Mouse (Mus musculus): ENCODE data around the gene Nos1ap. TPM values are rescaled to one million over a fixed set of nuclear protein-coding genes. Genes with fewer than 3 reads are reported as not detected.

Gene Nos1ap
- polyA plus RNA-seq, 1 experiment from 2014 or later = 6.0 TPM

DNA sequence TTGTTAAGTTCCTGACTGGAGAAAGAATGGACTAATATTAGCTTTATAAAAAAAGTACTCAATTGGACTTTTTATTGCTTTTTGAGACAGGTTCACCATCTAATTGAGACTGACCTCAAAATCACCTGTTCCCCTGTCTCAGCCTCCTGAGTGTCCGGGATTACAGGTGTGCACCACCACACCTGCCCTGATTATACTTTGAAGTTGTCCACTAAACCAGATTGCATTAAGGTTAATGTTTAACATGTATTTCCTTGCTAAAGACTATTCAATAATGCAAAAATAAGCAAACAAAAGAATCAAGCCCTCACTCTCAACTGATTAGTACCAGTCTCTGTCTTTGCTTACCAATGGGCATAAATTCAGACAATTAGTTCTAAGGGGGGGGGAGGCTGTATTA lies 74.2 kb downstream of the Nos1ap start:
- peak overlapping the region; percentile 70 for H3K27ac ChIP-seq (ENCODE audit: low read depth)

GRCm38 (mm10) chr1:170514226-170514625 lies 75.4 kb downstream of the Nos1ap start:
- Histone ChIP-seq H3K36me3 (replicated peaks; ENCODE audit: insufficient read depth, low read length) (0 out of 2 replicates have a peak, but pooled peaks cover 4% of the 10 kb centered on the region), H3K27ac (ENCODE audit: low read depth) (0 out of 2 replicates have a peak overlapping the region, but pooled peaks have one; percentile 70), H3K27me3 (ENCODE audit: insufficient read depth, low read length) (no peaks in the 10 kb centered on the region), H3K9ac (replicated peaks) (no peak overlapping the region), H3K4me1 (ENCODE audit: insufficient read depth) (peaks cover 11% of the 10 kb centered on the region), H3K4me2 (ENCODE audit: low read depth, low read length) (no peak overlapping the region), H3K4me3 (ENCODE audit: low read depth, low read length) (no peak overlapping the region), H3K9me3 (ENCODE audit: low read length) (no peaks in the 10 kb centered on the region)
- TF ChIP-seq CTCF (IDR thresholded peaks at IDR 0.05; ENCODE audit: low read depth) (no peak), EP300 (IDR thresholded peaks at IDR 0.05; ENCODE audit: low read depth) (no peak)
- 88% methylated on average over 12 of the region's 12 CpGs for WGBS (ENCODE audit: insufficient replicate concordance)
- ATAC-seq = no peak
- no peak for DNase-seq

More for the DNA sequence above, 74.2 kb downstream of the Nos1ap start:
- H3K9me3 ChIP-seq (ENCODE audit: low read length) = no peaks in the 10 kb centered on the region
- TF ChIP-seq EP300 (IDR thresholded peaks at IDR 0.05; ENCODE audit: low read depth) (no peak), CTCF (IDR thresholded peaks at IDR 0.05; ENCODE audit: low read depth) (no peak)
- no peak overlapping the region for H3K9ac ChIP-seq (replicated peaks)
- no peak overlapping the region for H3K4me2 ChIP-seq (ENCODE audit: low read depth, low read length)
- peaks cover 13% of the 10 kb centered on the region for H3K4me1 ChIP-seq (ENCODE audit: insufficient read depth)
- ATAC-seq = peak; percentile 12; the same call in 1 of the 2 replicates
- no peaks in the 10 kb centered on the region for H3K27me3 ChIP-seq (ENCODE audit: insufficient read depth, low read length)
- no peak for DNase-seq
- H3K4me3 ChIP-seq (ENCODE audit: low read depth, low read length) = no peak overlapping the region
- 0 out of 2 replicates have a peak, but pooled peaks cover 4% of the 10 kb centered on the region for H3K36me3 ChIP-seq (replicated peaks; ENCODE audit: insufficient read depth, low read length)
- WGBS (ENCODE audit: insufficient replicate concordance) = 50% methylated on average over 1 of the region's 1 CpGs

DNA sequence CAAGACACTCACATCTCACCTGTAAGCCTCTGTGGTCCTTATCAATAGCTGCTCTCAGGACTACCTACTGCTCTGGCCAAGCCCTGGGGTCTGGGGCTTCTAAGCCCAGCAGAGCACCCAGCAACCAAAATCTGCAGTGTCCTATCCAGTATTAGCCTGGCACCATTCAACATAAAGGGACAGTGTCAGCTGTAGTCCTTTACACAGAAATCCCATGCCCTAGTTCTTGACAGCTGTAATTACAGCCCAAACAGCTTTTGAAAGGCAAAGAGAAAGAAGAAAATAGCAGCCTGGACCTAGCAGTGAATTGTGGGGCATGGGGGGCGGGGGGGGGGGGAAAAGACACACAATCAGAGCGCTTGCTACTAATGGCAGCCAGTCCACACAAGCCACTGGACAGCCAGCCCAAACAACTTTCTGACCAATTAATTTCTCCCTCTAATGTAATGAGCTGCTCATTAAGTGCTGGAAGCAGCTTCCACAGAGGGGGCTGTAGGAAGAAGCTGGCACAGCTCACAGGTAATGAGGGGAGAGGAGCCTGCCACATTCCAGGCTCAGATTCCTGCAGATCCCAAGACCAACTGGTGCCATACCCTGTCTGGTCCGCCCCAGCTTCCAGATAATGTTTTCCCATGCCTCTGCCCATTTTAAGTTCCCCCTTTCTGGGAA lies 77.1 kb downstream of the Nos1ap start:
- TF ChIP-seq EP300 (IDR thresholded peaks at IDR 0.05; ENCODE audit: low read depth) = no peak
- Histone ChIP-seq H3K27me3 (ENCODE audit: insufficient read depth, low read length) (no peaks in the 10 kb centered on the region), H3K4me3 (ENCODE audit: low read depth, low read length) (no peak overlapping the region), H3K27ac (ENCODE audit: low read depth) (no peak overlapping the region), H3K4me2 (ENCODE audit: low read depth, low read length) (no peak overlapping the region), H3K36me3 (replicated peaks; ENCODE audit: insufficient read depth, low read length) (no peaks in the 10 kb centered on the region), H3K9ac (replicated peaks) (no peak overlapping the region), H3K4me1 (ENCODE audit: insufficient read depth) (peaks cover 11% of the 10 kb centered on the region), H3K9me3 (ENCODE audit: low read length) (no peaks in the 10 kb centered on the region)
- DNase-seq (no peak), ATAC-seq (no peak)
- WGBS (ENCODE audit: insufficient replicate concordance) = 74% methylated on average over 3 of the region's 3 CpGs

DNA sequence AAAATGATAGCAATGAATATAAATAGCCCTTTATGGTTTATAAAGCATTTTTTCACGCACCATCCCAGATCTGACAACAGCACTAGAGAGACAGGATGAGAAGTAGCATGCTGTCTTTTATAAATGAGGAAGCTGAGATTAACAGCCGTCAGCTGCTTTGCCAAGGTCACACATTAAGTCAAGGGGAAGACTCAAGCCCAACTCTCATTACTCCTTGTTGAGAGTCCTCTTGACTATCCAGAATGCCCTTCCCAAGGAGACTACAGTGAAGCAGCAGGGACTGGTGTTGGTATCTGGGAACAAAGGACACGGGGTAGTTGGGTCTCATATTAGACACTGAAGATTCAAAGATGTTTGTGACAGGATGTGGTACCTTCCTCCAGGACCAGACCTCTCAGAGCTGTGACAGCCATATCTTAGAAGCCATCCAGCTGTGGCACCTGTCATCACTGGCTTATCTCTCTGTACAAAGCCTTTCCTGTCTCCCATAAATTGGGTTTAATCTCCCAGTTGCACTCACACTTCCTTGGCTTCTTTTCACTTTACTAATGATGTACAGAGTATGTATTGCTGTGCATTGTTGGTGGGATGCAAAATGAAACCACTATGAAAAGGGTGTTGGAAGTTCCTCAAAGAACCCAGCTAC lies 78.9 kb downstream of the Nos1ap start:
- Histone ChIP-seq H3K4me2 (ENCODE audit: low read depth, low read length) (no peak overlapping the region), H3K36me3 (replicated peaks; ENCODE audit: insufficient read depth, low read length) (no peaks in the 10 kb centered on the region), H3K4me1 (ENCODE audit: insufficient read depth) (peaks cover 5% of the 10 kb centered on the region), H3K4me3 (ENCODE audit: low read depth, low read length) (no peak overlapping the region), H3K9me3 (ENCODE audit: low read length) (no peaks in the 10 kb centered on the region), H3K9ac (replicated peaks) (no peak overlapping the region), H3K27me3 (ENCODE audit: insufficient read depth, low read length) (no peaks in the 10 kb centered on the region), H3K27ac (ENCODE audit: low read depth) (no peak overlapping the region)
- ATAC-seq (no peak), DNase-seq (no peak)
- WGBS (ENCODE audit: insufficient replicate concordance) = 26% methylated on average over 3 of the region's 3 CpGs
- TF ChIP-seq CTCF (IDR thresholded peaks at IDR 0.05; ENCODE audit: low read depth) = no peak
- no peak for TF ChIP-seq EP300 (IDR thresholded peaks at IDR 0.05; ENCODE audit: low read depth)

DNA sequence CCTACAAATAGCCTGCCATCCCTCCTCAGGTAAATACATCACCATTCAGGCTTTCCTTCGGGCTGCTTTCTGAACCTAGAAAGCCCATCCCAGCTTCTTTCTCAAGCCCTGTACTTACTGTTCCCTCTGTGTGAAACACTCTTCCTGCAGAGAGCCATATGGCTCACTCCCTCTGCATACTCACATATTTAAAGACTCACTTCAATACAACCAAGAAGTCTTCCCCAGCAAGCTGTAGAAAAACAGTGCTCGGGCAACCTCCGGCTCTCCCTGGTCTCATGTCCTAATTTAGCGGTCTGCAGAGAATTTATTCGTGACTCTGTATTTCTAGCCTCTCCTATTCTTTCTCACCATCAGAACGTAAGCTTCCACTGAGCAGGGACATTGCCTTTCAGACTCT lies 83.4 kb downstream of the Nos1ap start:
- 82% methylated on average over 6 of the region's 6 CpGs for WGBS (ENCODE audit: insufficient replicate concordance)

DNA sequence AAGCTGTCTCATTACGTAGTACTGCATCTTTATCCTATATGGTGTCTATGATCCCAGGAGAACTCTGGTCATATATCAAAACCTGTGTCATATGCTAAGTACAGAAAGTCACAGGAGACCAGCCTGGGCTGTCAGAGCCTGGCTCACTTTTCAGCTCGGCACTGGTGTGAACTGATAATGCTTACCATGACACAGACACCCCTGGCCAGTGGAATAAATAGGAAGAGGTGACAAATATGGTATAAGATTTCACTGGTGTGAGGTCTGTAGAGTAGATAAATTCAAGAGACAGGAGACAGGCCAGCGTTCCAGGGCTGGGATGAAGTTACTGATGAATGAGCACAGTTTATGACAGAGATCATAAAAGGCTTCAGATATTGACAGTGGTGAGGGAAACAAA lies 84.6 kb downstream of the Nos1ap start:
- no peak for DNase-seq

More for the DNA sequence above, 83.4 kb downstream of the Nos1ap start:
- no peak for DNase-seq
- Histone ChIP-seq H3K4me3 (ENCODE audit: low read depth, low read length) (no peak overlapping the region), H3K9ac (replicated peaks) (no peak overlapping the region), H3K4me1 (ENCODE audit: insufficient read depth) (peaks cover 19% of the 10 kb centered on the region), H3K4me2 (ENCODE audit: low read depth, low read length) (no peak overlapping the region), H3K9me3 (ENCODE audit: low read length) (no peaks in the 10 kb centered on the region), H3K27me3 (ENCODE audit: insufficient read depth, low read length) (no peaks in the 10 kb centered on the region), H3K27ac (ENCODE audit: low read depth) (no peak overlapping the region), H3K36me3 (replicated peaks; ENCODE audit: insufficient read depth, low read length) (no peaks in the 10 kb centered on the region)
- no peak for TF ChIP-seq EP300 (IDR thresholded peaks at IDR 0.05; ENCODE audit: low read depth)
- no peak for TF ChIP-seq CTCF (IDR thresholded peaks at IDR 0.05; ENCODE audit: low read depth)
- no peak for ATAC-seq

More for the DNA sequence above, 84.6 kb downstream of the Nos1ap start:
- no peak for TF ChIP-seq EP300 (IDR thresholded peaks at IDR 0.05; ENCODE audit: low read depth)
- no peak for TF ChIP-seq CTCF (IDR thresholded peaks at IDR 0.05; ENCODE audit: low read depth)
- Histone ChIP-seq H3K4me2 (ENCODE audit: low read depth, low read length) (no peak overlapping the region), H3K9me3 (ENCODE audit: low read length) (no peaks in the 10 kb centered on the region), H3K4me3 (ENCODE audit: low read depth, low read length) (no peak overlapping the region), H3K36me3 (replicated peaks; ENCODE audit: insufficient read depth, low read length) (no peaks in the 10 kb centered on the region), H3K4me1 (ENCODE audit: insufficient read depth) (peaks cover 27% of the 10 kb centered on the region), H3K27me3 (ENCODE audit: insufficient read depth, low read length) (no peaks in the 10 kb centered on the region), H3K9ac (replicated peaks) (no peak overlapping the region), H3K27ac (ENCODE audit: low read depth) (no peak overlapping the region)
- WGBS (ENCODE audit: insufficient replicate concordance) = 61% methylated on average over 3 of the region's 3 CpGs
- no peak for ATAC-seq

All from liver, postnatal 0 days (tissue).